Mouse (Mus musculus) limb, embryonic 14.5 days (tissue): ENCODE results near the gene Pex5. TPM values are rescaled to one million over a fixed set of nuclear protein-coding genes. Genes with fewer than 3 reads are reported as not detected.

ENCODE experiments used
- ATAC-seq: fragments of 200-750 bp; cut with Nextera tagmentation; 2 replicates; pipeline ENCODE4 v1.8.0; 2017; ENCODE audit warnings: low read depth, moderate number of reproducible peaks, moderate TSS enrichment; ENCODE audit not compliant: low FRiP score
- DNase-seq: peaks from one replicate; pipeline ENCODE4 v3.0.0-alpha.2; 2015; ENCODE audit warnings: low spot score
- H3K27ac ChIP-seq: fragments of 300-500 bp; sonication (generic); replicated peaks from 2 replicates; pipeline ENCODE4 v1.5.1; 2014; ENCODE audit warnings: low read depth, mild to moderate bottlenecking, low read length, moderate library complexity, mixed read lengths
- H3K27me3 ChIP-seq: fragments of 300-500 bp; sonication (generic); 2 replicates; pipeline ENCODE4 v1.6.1; 2014; ENCODE audit warnings: low read length, mixed read lengths; ENCODE audit not compliant: control insufficient read depth, insufficient read depth
- H3K36me3 ChIP-seq: fragments of 300-500 bp; sonication (generic); 2 replicates; pipeline ENCODE4 v1.6.1; 2014; ENCODE audit warnings: mild to moderate bottlenecking, low read length, moderate library complexity, mixed read lengths; ENCODE audit not compliant: control insufficient read depth, insufficient read depth
- H3K4me1 ChIP-seq: fragments of 300-500 bp; sonication (generic); 2 replicates; pipeline ENCODE4 v1.6.1; 2014; ENCODE audit warnings: antibody characterized with exemption, low read length, mixed read lengths; ENCODE audit not compliant: control insufficient read depth, insufficient read depth
- H3K4me2 ChIP-seq: fragments of 300-500 bp; sonication (generic); replicated peaks from 2 replicates; pipeline ENCODE4 v1.6.1; 2014; ENCODE audit warnings: low read depth, mild to moderate bottlenecking, low read length, moderate library complexity; ENCODE audit not compliant: severe bottlenecking
- H3K4me3 ChIP-seq: fragments of 300-500 bp; sonication (generic); replicated peaks from 2 replicates; pipeline ENCODE4 v1.5.1; 2014; ENCODE audit warnings: low read length
- H3K9ac ChIP-seq: fragments of 300-500 bp; sonication (generic); 2 replicates; pipeline ENCODE4 v1.6.1; 2014; ENCODE audit warnings: mild to moderate bottlenecking, low read depth, low read length, moderate library complexity; ENCODE audit not compliant: severe bottlenecking
- H3K9me3 ChIP-seq: fragments of 300-500 bp; sonication (generic); 2 replicates; pipeline ENCODE4 v1.6.1; 2016; ENCODE audit warnings: low read length; ENCODE audit not compliant: control insufficient read depth
- POLR2A ChIP-seq: fragments of 200-500 bp; IDR thresholded peaks from 2 replicates; pipeline ENCODE4 v1.8.0; 2012; ENCODE audit warnings: inconsistent platforms, mild to moderate bottlenecking, moderate library complexity, borderline replicate concordance; ENCODE audit not compliant: insufficient read depth, insufficient read length; ENCODE audit errors: extremely low read depth
- WGBS: fragments of 180-500 bp; shearing (Covaris S2); extraction: QIAGEN DNeasy Blood & Tissue Kit; methylation state at CpG from one replicate; pipeline ENCODE4 v1.1.7; 2014; 5-methylcytosine and 5-hydroxymethylcytosine counted together
- polyA plus RNA-seq, 2 experiments: library from polyadenylated mRNA; depleted of rRNA in 1 of 2; stranded (reverse) in 1 of 2; unstranded in 1 of 2; fragments of >200 nt; fragmentation: Nextera tagmentation in 1 of 2; extraction: Ambion mirVana in 1 of 2; gene quantifications; 2 replicates each; pipeline versions ENCODE4 v1.2.1 to v1.2.3; 2012 to 2014

Gene Pex5
- polyA plus RNA-seq, 2 experiments = 34.7 to 53.9 TPM

DNA sequence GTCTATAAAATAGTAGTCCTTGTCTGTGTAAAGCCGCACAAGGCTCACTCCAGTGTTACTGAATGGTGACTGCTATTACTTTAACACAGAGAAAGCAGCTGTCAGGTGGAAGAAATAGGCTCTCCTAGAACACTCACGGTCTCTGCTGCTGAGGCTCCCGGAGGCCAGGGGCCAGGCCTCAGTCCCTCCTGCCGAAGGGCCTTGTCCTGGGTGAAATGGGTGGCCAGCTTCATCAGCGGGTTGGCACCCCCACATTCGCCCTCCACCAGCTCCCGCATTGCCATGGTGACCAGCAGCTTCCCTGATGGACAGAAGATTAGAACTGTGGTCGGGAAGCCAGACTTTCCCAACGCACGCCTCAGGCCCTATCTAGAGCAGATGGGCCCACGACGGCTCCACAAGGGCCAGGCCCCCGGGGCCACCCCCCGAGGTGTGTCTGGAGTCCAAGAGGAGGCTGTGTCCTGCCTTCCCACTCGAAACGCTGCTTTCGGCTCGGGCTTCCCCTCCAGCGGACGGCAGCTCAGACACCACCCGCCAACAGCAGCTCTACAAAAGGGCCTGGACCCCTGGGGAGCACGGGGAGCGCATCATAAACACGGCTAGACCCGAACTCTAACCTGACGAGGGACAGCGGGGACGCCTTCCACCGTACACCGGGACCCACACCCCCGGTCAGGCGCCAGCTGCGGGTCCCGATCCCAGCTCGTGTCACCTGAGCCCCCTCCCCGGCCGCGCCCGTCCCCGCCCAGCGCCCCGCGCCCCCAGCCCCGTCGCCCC is 529 bp downstream of the Pex5 start:
- ATAC-seq = no peak; the same call in 1 of the 2 replicates
- no peak for TF ChIP-seq POLR2A
- peak overlapping the region; percentile 88 for H3K4me2 ChIP-seq
- peak overlapping the region; percentile 94 for H3K4me3 ChIP-seq
- 3% methylated on average over 42 of the region's 45 CpGs for WGBS
- no peaks in the 10 kb centered on the region for H3K27me3 ChIP-seq
- peaks cover 24% of the 10 kb centered on the region for H3K36me3 ChIP-seq
- H3K4me1 ChIP-seq = peaks cover 6% of the 10 kb centered on the region; the same call in 1 of the 2 replicates
- peak overlapping the region; percentile 88 for H3K9ac ChIP-seq
- H3K27ac ChIP-seq = peak overlapping the region; percentile 63
- no peaks in the 10 kb centered on the region for H3K9me3 ChIP-seq
- DNase-seq = peak; percentile 25

GRCm38 (mm10) chr6:124413770-124414149 is 1.1 kb downstream of the Pex5 start:
- Histone ChIP-seq H3K9ac (peak overlapping the region; percentile 88; the same call in 1 of the 2 replicates), H3K36me3 (peaks cover 28% of the 10 kb centered on the region), H3K4me1 (peaks cover 6% of the 10 kb centered on the region; the same call in 1 of the 2 replicates), H3K4me2 (peak overlapping the region; percentile 88), H3K27me3 (no peaks in the 10 kb centered on the region), H3K4me3 (peak overlapping the region; percentile 94), H3K27ac (no peak overlapping the region), H3K9me3 (no peaks in the 10 kb centered on the region)
- no peak for TF ChIP-seq POLR2A
- ATAC-seq (no peak), DNase-seq (no peak)
- 76% methylated on average over 3 of the region's 3 CpGs for WGBS

DNA sequence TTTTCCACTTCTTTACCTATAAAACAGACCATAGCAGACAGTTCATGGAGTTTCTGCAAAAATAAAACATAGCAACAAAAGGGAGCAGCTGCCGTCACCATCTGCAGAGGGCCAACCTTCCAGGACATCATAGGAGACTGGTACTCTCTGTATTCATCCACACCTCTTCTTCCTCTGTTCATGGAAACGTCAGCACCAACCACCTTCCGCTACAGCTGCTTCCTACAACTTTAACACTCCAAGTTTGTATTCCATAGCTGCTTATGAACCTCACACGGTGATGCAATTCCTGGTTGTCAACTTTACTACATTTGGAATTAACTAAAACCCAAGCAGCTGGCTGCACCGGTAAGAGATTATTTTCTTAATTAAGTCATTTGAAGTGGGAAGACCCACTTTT is 6.5 kb downstream of the Pex5 start:
- H3K4me1 ChIP-seq = no peaks in the 10 kb centered on the region
- H3K4me3 ChIP-seq = no peak overlapping the region
- no peak for ATAC-seq
- TF ChIP-seq POLR2A = no peak
- no peaks in the 10 kb centered on the region for H3K27me3 ChIP-seq
- H3K27ac ChIP-seq = no peak overlapping the region
- 91% methylated on average over 5 of the region's 5 CpGs for WGBS
- H3K4me2 ChIP-seq = no peak overlapping the region
- H3K36me3 ChIP-seq = peaks cover 73% of the 10 kb centered on the region
- H3K9ac ChIP-seq = no peak overlapping the region
- H3K9me3 ChIP-seq = no peaks in the 10 kb centered on the region
- DNase-seq = no peak

- Histone ChIP-seq H3K4me1 (no peaks in the 10 kb centered on the region), H3K27me3 (no peaks in the 10 kb centered on the region), H3K9me3 (no peaks in the 10 kb centered on the region), H3K36me3 (peaks cover 74% of the 10 kb centered on the region), H3K9ac (no peak overlapping the region), H3K4me3 (no peak overlapping the region), H3K4me2 (no peak overlapping the region), H3K27ac (no peak overlapping the region)
- ATAC-seq (no peak), DNase-seq (no peak)
- TF ChIP-seq POLR2A = no peak
Measured at GRCm38 (mm10) chr6:124407180-124407579, 7.7 kb downstream of the Pex5 start.

DNA sequence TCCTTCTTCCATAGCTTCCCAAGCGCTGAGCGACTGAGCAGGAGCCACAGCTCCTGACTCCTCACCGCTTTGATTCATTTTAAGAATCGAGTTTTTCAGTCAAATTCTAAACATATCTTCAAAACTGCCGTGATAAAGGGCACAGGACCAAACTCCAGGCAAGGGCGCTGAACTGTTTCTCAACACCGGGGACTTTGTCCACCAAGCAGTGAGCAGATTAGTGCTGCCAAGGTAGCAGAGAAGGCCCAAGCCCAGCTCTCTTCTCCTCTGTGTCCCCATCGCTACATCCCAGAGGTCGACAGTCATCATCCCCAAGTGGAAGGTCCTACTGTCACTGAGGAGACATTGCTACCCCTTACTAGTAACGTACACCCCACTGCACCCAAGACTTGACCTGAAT is 8.5 kb downstream of the Pex5 start:
- no peak for TF ChIP-seq POLR2A
- H3K4me1 ChIP-seq = no peaks in the 10 kb centered on the region
- peaks cover 77% of the 10 kb centered on the region for H3K36me3 ChIP-seq
- ATAC-seq (no peak), DNase-seq (no peak)
- 93% methylated on average over 10 of the region's 10 CpGs for WGBS
- H3K4me2 ChIP-seq = no peak overlapping the region
- H3K9ac ChIP-seq = no peak overlapping the region
- H3K4me3 ChIP-seq = no peak overlapping the region
- no peaks in the 10 kb centered on the region for H3K9me3 ChIP-seq
- no peaks in the 10 kb centered on the region for H3K27me3 ChIP-seq
- no peak overlapping the region for H3K27ac ChIP-seq
